Mouse (Mus musculus): ENCODE data around the gene Bnipl. TPM values are rescaled to one million over a fixed set of nuclear protein-coding genes. Genes with fewer than 3 reads are reported as not detected.
"Not testable (repeated sequence)": the region's sequence is repeated elsewhere in the genome, so short reads cannot be mapped to it uniquely, and the experiment has no call there.

Gene Bnipl
- polyA plus RNA-seq, 1 experiment, result 0.34 TPM

GRCm38 (mm10) chr3:95213609-95213975 lies 37.4 kb downstream of the Bnipl start:
- no peak overlapping the region for H3K4me3 ChIP-seq (ENCODE audit: insufficient read depth, poor library complexity, severe bottlenecking)
- peaks cover 39% of the 10 kb centered on the region for H3K36me3 ChIP-seq (ENCODE audit: control insufficient read depth, insufficient read depth)
- no peak overlapping the region for H3ac ChIP-seq (ENCODE audit: control insufficient read depth, insufficient read length, low read depth)
- TF ChIP-seq MYOD1 (IDR thresholded peaks at IDR 0.05; ENCODE audit: control insufficient read depth, insufficient read length, low read depth) (no peak), FOSL1 (IDR thresholded peaks at IDR 0.05; ENCODE audit: insufficient read depth, low read length, poor library complexity, severe bottlenecking) (no peak), MYOG (IDR thresholded peaks at IDR 0.05; ENCODE audit: control insufficient read depth, extremely low read depth, insufficient read length) (no peak)
- H3K27me3 ChIP-seq (ENCODE audit: control insufficient read depth, insufficient read depth, insufficient read length), result no peaks in the 10 kb centered on the region
- H3K79me3 ChIP-seq (ENCODE audit: low read depth), result peaks cover 6% of the 10 kb centered on the region
- H3K79me2 ChIP-seq (ENCODE audit: control insufficient read depth, insufficient read depth), result peaks cover 26% of the 10 kb centered on the region

- not testable (repeated sequence) for H3K4me3 ChIP-seq (ENCODE audit: insufficient read depth, poor library complexity, severe bottlenecking); H3ac ChIP-seq (ENCODE audit: control insufficient read depth, insufficient read length, low read depth); H3K79me3 ChIP-seq (ENCODE audit: low read depth); H3K27me3 ChIP-seq (ENCODE audit: control insufficient read depth, insufficient read depth, insufficient read length)
- H3K36me3 ChIP-seq (ENCODE audit: control insufficient read depth, insufficient read depth), result peaks cover 44% of the 10 kb centered on the region
- peaks cover 26% of the 10 kb centered on the region for H3K79me2 ChIP-seq (ENCODE audit: control insufficient read depth, insufficient read depth)
Measured at GRCm38 (mm10) chr3:95212889-95213608, 37.9 kb downstream of the Bnipl start.

DNA sequence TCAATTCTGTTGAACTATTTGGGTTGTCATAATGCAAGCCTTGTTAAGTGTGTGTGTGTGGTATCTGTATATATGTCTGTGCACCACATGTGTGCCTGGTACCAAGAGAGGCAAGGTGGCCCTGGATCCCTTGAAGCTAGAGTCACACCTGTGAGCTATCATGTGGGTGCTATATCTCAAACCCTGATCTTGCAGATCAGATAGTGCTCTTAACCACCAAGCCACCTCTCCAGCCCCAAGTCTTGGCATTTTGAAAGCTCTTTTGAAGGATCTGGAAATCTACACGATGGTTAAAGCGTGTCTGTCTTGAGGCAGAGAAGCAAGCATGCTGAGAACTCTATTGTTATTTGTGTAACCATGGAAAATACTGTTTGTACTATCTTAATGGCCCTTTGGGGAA lies 40.4 kb downstream of the Bnipl start:
- H3K4me3 ChIP-seq (ENCODE audit: insufficient read depth, poor library complexity, severe bottlenecking), result no peak overlapping the region
- peaks cover 14% of the 10 kb centered on the region for H3K79me2 ChIP-seq (ENCODE audit: control insufficient read depth, insufficient read depth)
- H3K36me3 ChIP-seq (ENCODE audit: control insufficient read depth, insufficient read depth), result peaks cover 46% of the 10 kb centered on the region
- no peak overlapping the region for H3ac ChIP-seq (ENCODE audit: control insufficient read depth, insufficient read length, low read depth)
- TF ChIP-seq FOSL1 (IDR thresholded peaks at IDR 0.05; ENCODE audit: insufficient read depth, low read length, poor library complexity, severe bottlenecking), result no peak
- no peak for TF ChIP-seq USF1 (IDR thresholded peaks at IDR 0.05; ENCODE audit: low read depth)
- TF ChIP-seq CTCF (IDR thresholded peaks at IDR 0.05; ENCODE audit: control insufficient read depth, insufficient read depth, insufficient read length), result no peak
- TF ChIP-seq CEBPB (IDR thresholded peaks at IDR 0.05; ENCODE audit: low read depth), result no peak
- TF ChIP-seq MYOG (IDR thresholded peaks at IDR 0.05; ENCODE audit: control insufficient read depth, extremely low read depth, insufficient read length), result no peak
- TF ChIP-seq MAX (IDR thresholded peaks at IDR 0.05), result no peak
- TF ChIP-seq MYOD1 (IDR thresholded peaks at IDR 0.05; ENCODE audit: control insufficient read depth, insufficient read length, low read depth), result no peak
- H3K79me3 ChIP-seq (ENCODE audit: low read depth), result peaks cover 4% of the 10 kb centered on the region
- H3K27me3 ChIP-seq (ENCODE audit: control insufficient read depth, insufficient read depth, insufficient read length), result no peaks in the 10 kb centered on the region

DNA sequence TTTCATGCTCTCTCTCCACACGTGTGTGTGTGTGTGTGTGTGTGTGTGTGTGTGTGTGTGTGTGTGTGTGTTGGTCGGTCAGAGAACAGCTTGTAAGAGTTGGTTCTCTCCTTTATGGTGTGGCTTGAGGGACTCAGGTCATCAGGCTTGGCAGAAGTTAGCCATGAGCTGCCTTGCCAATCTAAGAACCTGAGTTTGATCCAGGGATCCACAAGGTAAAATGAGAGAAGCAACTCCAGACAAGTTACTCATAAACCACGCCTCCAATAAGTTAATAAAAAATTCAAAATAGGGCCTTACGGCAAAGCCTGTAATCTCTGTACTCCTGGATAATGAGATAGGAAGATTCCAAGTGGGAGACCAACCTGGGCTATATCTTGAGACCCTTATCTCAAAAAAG lies 42.7 kb downstream of the Bnipl start:
- no peaks in the 10 kb centered on the region for H3K27me3 ChIP-seq (ENCODE audit: control insufficient read depth, insufficient read depth, insufficient read length)
- no peak overlapping the region for H3ac ChIP-seq (ENCODE audit: control insufficient read depth, insufficient read length, low read depth)
- H3K4me3 ChIP-seq (ENCODE audit: insufficient read depth, poor library complexity, severe bottlenecking), result no peak overlapping the region
- H3K79me2 ChIP-seq (ENCODE audit: control insufficient read depth, insufficient read depth), result peaks cover 6% of the 10 kb centered on the region
- H3K79me3 ChIP-seq (ENCODE audit: low read depth), result peaks cover 2% of the 10 kb centered on the region
- TF ChIP-seq USF1 (IDR thresholded peaks at IDR 0.05; ENCODE audit: low read depth) (no peak), FOSL1 (IDR thresholded peaks at IDR 0.05; ENCODE audit: insufficient read depth, low read length, poor library complexity, severe bottlenecking) (no peak), MAX (IDR thresholded peaks at IDR 0.05) (no peak)
- H3K36me3 ChIP-seq (ENCODE audit: control insufficient read depth, insufficient read depth), result peaks cover 57% of the 10 kb centered on the region

GRCm38 (mm10) chr3:95203880-95204279 lies 47.1 kb downstream of the Bnipl start:
- Histone ChIP-seq H3K36me3 (ENCODE audit: control insufficient read depth, insufficient read depth) (peaks cover 74% of the 10 kb centered on the region), H3K4me3 (ENCODE audit: insufficient read depth, poor library complexity, severe bottlenecking) (no peak overlapping the region), H3K27me3 (ENCODE audit: control insufficient read depth, insufficient read depth, insufficient read length) (no peaks in the 10 kb centered on the region), H3ac (ENCODE audit: control insufficient read depth, insufficient read length, low read depth) (no peak overlapping the region), H3K79me3 (ENCODE audit: low read depth) (no peaks in the 10 kb centered on the region), H3K79me2 (ENCODE audit: control insufficient read depth, insufficient read depth) (no peaks in the 10 kb centered on the region)
- TF ChIP-seq MYOG (IDR thresholded peaks at IDR 0.05; ENCODE audit: control insufficient read depth, extremely low read depth, insufficient read length) (no peak), MAX (IDR thresholded peaks at IDR 0.05) (no peak), MYOD1 (IDR thresholded peaks at IDR 0.05; ENCODE audit: control insufficient read depth, insufficient read length, low read depth) (no peak), FOSL1 (IDR thresholded peaks at IDR 0.05; ENCODE audit: insufficient read depth, low read length, poor library complexity, severe bottlenecking) (no peak), USF1 (IDR thresholded peaks at IDR 0.05; ENCODE audit: low read depth) (no peak), CEBPB (IDR thresholded peaks at IDR 0.05; ENCODE audit: low read depth) (no peak), CTCF (IDR thresholded peaks at IDR 0.05; ENCODE audit: control insufficient read depth, insufficient read depth, insufficient read length) (no peak)

- no peak overlapping the region for H3K4me3 ChIP-seq (ENCODE audit: insufficient read depth, poor library complexity, severe bottlenecking)
- no peak for TF ChIP-seq FOSL1 (IDR thresholded peaks at IDR 0.05; ENCODE audit: insufficient read depth, low read length, poor library complexity, severe bottlenecking)
- no peak for TF ChIP-seq MAX (IDR thresholded peaks at IDR 0.05)
- no peak for TF ChIP-seq CEBPB (IDR thresholded peaks at IDR 0.05; ENCODE audit: low read depth)
- no peak for TF ChIP-seq MYOD1 (IDR thresholded peaks at IDR 0.05; ENCODE audit: control insufficient read depth, insufficient read length, low read depth)
- no peak for TF ChIP-seq USF1 (IDR thresholded peaks at IDR 0.05; ENCODE audit: low read depth)
- TF ChIP-seq CTCF (IDR thresholded peaks at IDR 0.05; ENCODE audit: control insufficient read depth, insufficient read depth, insufficient read length), result no peak
- H3K79me3 ChIP-seq (ENCODE audit: low read depth), result no peaks in the 10 kb centered on the region
- no peak overlapping the region for H3ac ChIP-seq (ENCODE audit: control insufficient read depth, insufficient read length, low read depth)
- peaks cover 87% of the 10 kb centered on the region for H3K36me3 ChIP-seq (ENCODE audit: control insufficient read depth, insufficient read depth)
- no peaks in the 10 kb centered on the region for H3K27me3 ChIP-seq (ENCODE audit: control insufficient read depth, insufficient read depth, insufficient read length)
- H3K79me2 ChIP-seq (ENCODE audit: control insufficient read depth, insufficient read depth), result no peaks in the 10 kb centered on the region
Measured at GRCm38 (mm10) chr3:95200562-95200961, 50.4 kb downstream of the Bnipl start.
